Mouse (Mus musculus) heart, embryonic 11.5 days (tissue): ENCODE measurements around the gene Zdhhc12. TPM values are rescaled to one million over a fixed set of nuclear protein-coding genes. Genes with fewer than 3 reads are reported as not detected.
"Not testable (repeated sequence)": the region's sequence is repeated elsewhere in the genome, so short reads cannot be mapped to it uniquely, and the experiment has no call there.

Experiments
- ATAC-seq: fragments of 200-750 bp; cut with Nextera tagmentation; replicated peaks from 2 replicates; pipeline ENCODE4 v1.8.0; 2017; ENCODE audit warnings: moderate library complexity; ENCODE audit not compliant: insufficient number of reproducible peaks, low FRiP score, low TSS enrichment
- H3K27ac ChIP-seq: fragments of 300-500 bp; sonication (generic); 2 replicates; pipeline ENCODE4 v1.5.1; 2014; ENCODE audit warnings: mild to moderate bottlenecking, low read depth, low read length
- H3K27me3 ChIP-seq: fragments of 300-500 bp; sonication (generic); 2 replicates; pipeline ENCODE4 v1.6.1; 2014; ENCODE audit warnings: mild to moderate bottlenecking, low read length, mixed read lengths; ENCODE audit not compliant: control insufficient read depth, insufficient read depth
- H3K36me3 ChIP-seq: fragments of 300-500 bp; sonication (generic); 2 replicates; pipeline ENCODE4 v1.6.1; 2014; ENCODE audit warnings: mild to moderate bottlenecking, low read length, moderate library complexity, mixed read lengths; ENCODE audit not compliant: control insufficient read depth, insufficient read depth
- H3K4me1 ChIP-seq: fragments of 300-500 bp; sonication (generic); 2 replicates; pipeline ENCODE4 v1.6.1; 2014; ENCODE audit warnings: low read length; ENCODE audit not compliant: control insufficient read depth, insufficient read depth
- H3K4me2 ChIP-seq: fragments of 300-500 bp; sonication (generic); 2 replicates; pipeline ENCODE4 v1.6.1; 2014; ENCODE audit warnings: mild to moderate bottlenecking, moderate library complexity
- H3K4me3 ChIP-seq: fragments of 300-500 bp; sonication (generic); 2 replicates; pipeline ENCODE4 v1.5.1; 2014; ENCODE audit warnings: low read depth, low read length
- H3K9ac ChIP-seq: fragments of 300-500 bp; sonication (generic); 2 replicates; pipeline ENCODE4 v1.6.1; 2014; ENCODE audit warnings: mild to moderate bottlenecking, low read depth, low read length, moderate library complexity
- H3K9me3 ChIP-seq: fragments of 300-500 bp; sonication (generic); replicated peaks from 2 replicates; pipeline ENCODE4 v1.6.1; 2016; ENCODE audit warnings: low read length; ENCODE audit not compliant: control insufficient read depth
- whole genome bisulfite sequencing: fragments of 180-500 bp; shearing (Covaris S2); extraction: QIAGEN DNeasy Blood & Tissue Kit; methylation state at CpG from one replicate; pipeline ENCODE4 v1.1.7; 2014; ENCODE audit not compliant: insufficient replicate concordance; 5-methylcytosine and 5-hydroxymethylcytosine counted together
- polyA plus RNA-seq: library from polyadenylated mRNA; unstranded; fragments of >200 nt; fragmentation: Nextera tagmentation; extraction: Ambion mirVana; gene quantifications from 2 replicates; pipeline ENCODE4 v1.2.1, GENCODE M21; 2014

Gene Zdhhc12
- polyA plus RNA-seq, 1 experiment from 2014 or later = 59.1 TPM

- H3K4me1 ChIP-seq = peaks cover 27% of the 10 kb centered on the region
- H3K9ac ChIP-seq = peak overlapping the region; percentile 81
- peak overlapping the region; percentile 95 for H3K4me2 ChIP-seq
- H3K9me3 ChIP-seq = no peaks in the 10 kb centered on the region
- ATAC-seq = no peak
- peak overlapping the region; percentile 66 for H3K4me3 ChIP-seq
- peaks cover 3% of the 10 kb centered on the region; the same call in 1 of the 2 replicates for H3K36me3 ChIP-seq
- H3K27me3 ChIP-seq = no peaks in the 10 kb centered on the region
- peak overlapping the region; percentile 94 for H3K27ac ChIP-seq
- 18% methylated on average over 3 of the region's 3 CpGs for WGBS
Measured at GRCm38 (mm10) chr2:30063791-30064190, 29.7 kb downstream of the Zdhhc12 start.

GRCm38 (mm10) chr2:30063235-30063634 lies 30.2 kb downstream of the Zdhhc12 start:
- Histone ChIP-seq H3K9ac (peak overlapping the region; percentile 81), H3K27ac (peak overlapping the region; percentile 94), H3K4me1 (peaks cover 24% of the 10 kb centered on the region), H3K9me3 (no peaks in the 10 kb centered on the region), H3K4me3 (peak overlapping the region; percentile 66), H3K4me2 (peak overlapping the region; percentile 95), H3K27me3 (no peaks in the 10 kb centered on the region), H3K36me3 (peaks cover 3% of the 10 kb centered on the region; the same call in 1 of the 2 replicates)
- 3% methylated on average over 8 of the region's 8 CpGs for WGBS
- no peak for ATAC-seq

GRCm38 (mm10) chr2:30062249-30063093 lies 31.0 kb downstream of the Zdhhc12 start:
- Histone ChIP-seq H3K4me2 (peak overlapping the region; percentile 95), H3K4me1 (peaks cover 21% of the 10 kb centered on the region), H3K36me3 (no peaks in the 10 kb centered on the region), H3K9me3 (no peaks in the 10 kb centered on the region), H3K9ac (peak overlapping the region; percentile 81), H3K4me3 (peak overlapping the region; percentile 66), H3K27ac (peak overlapping the region; percentile 94), H3K27me3 (no peaks in the 10 kb centered on the region)
- under 1% methylated on average over 40 of the region's 40 CpGs for WGBS
- ATAC-seq = peak; percentile 28; the same call in 1 of the 2 replicates

GRCm38 (mm10) chr2:30061215-30062166 lies 32.0 kb downstream of the Zdhhc12 start:
- Histone ChIP-seq H3K4me1 (peaks cover 21% of the 10 kb centered on the region), H3K4me2 (peak overlapping the region; percentile 95), H3K36me3 (no peaks in the 10 kb centered on the region), H3K4me3 (peak overlapping the region; percentile 66), H3K9me3 (no peaks in the 10 kb centered on the region), H3K27ac (peak overlapping the region; percentile 94), H3K27me3 (no peaks in the 10 kb centered on the region), H3K9ac (peak overlapping the region; percentile 81)
- no peak for ATAC-seq
- WGBS = 8% methylated on average over 37 of the region's 37 CpGs

- Histone ChIP-seq H3K4me3 (no peak overlapping the region), H3K9ac (no peak overlapping the region), H3K36me3 (no peaks in the 10 kb centered on the region), H3K27me3 (no peaks in the 10 kb centered on the region), H3K9me3 (no peaks in the 10 kb centered on the region), H3K27ac (no peak overlapping the region), H3K4me2 (no peak overlapping the region), H3K4me1 (peaks cover 7% of the 10 kb centered on the region)
- ATAC-seq = no peak
- WGBS = 61% methylated on average over 5 of the region's 5 CpGs
Measured at GRCm38 (mm10) chr2:30058418-30058817, 35.0 kb downstream of the Zdhhc12 start.

GRCm38 (mm10) chr2:30057223-30057904 lies 36.1 kb downstream of the Zdhhc12 start, which contains the start of gene Set:
TSS of gene Set (plus strand) at chr2:30057378.
- Histone ChIP-seq H3K27me3 (no peaks in the 10 kb centered on the region), H3K4me3 (no peak within 1 kb of the TSS), H3K9me3 (no peaks in the 10 kb centered on the region), H3K9ac (no peak within 1 kb of the TSS), H3K4me1 (0 out of 2 replicates have a peak, but pooled peaks cover 3% of the 10 kb centered on the region), H3K4me2 (no peak within 1 kb of the TSS), H3K27ac (no peak within 1 kb of the TSS), H3K36me3 (no peaks in the 10 kb centered on the region)
- ATAC-seq = no peak
- 45% methylated on average over 12 of the region's 12 CpGs for WGBS

- ATAC-seq = no peak
- no peak overlapping the region for H3K9ac ChIP-seq
- 80% methylated on average over 3 of the region's 3 CpGs for WGBS
- no peak overlapping the region for H3K27ac ChIP-seq
- no peaks in the 10 kb centered on the region for H3K27me3 ChIP-seq
- H3K4me1 ChIP-seq = 0 out of 2 replicates have a peak, but pooled peaks cover 3% of the 10 kb centered on the region
- no peak overlapping the region for H3K4me3 ChIP-seq
- no peaks in the 10 kb centered on the region for H3K36me3 ChIP-seq
- no peak overlapping the region for H3K4me2 ChIP-seq
- H3K9me3 ChIP-seq = no peaks in the 10 kb centered on the region
Measured at GRCm38 (mm10) chr2:30056736-30057135, 36.7 kb downstream of the Zdhhc12 start.

- not testable (repeated sequence) for H3K9me3 ChIP-seq, H3K36me3 ChIP-seq, H3K27ac ChIP-seq, H3K4me1 ChIP-seq, ATAC-seq, H3K4me3 ChIP-seq, H3K9ac ChIP-seq, H3K27me3 ChIP-seq, H3K4me2 ChIP-seq
- 92% methylated on average over 3 of the region's 3 CpGs for WGBS
Measured at GRCm38 (mm10) chr2:30055310-30055709, 38.1 kb downstream of the Zdhhc12 start.
